In genomic region chr2:93267791-93268190, GRCm38 (mm10) we compare ENCODE assay signal across 10 mouse cellular contexts.
DNase-seq lines count a peak whose midpoint lies in the region; ATAC-seq lines count a peak whose summit lies in the region.
"Had no signal": no experiment of that assay in that cellular context is flagged by ENCODE, and none has a peak within 500 bp of the region (broad histone marks: within the 10 kb centered on the region; RNA-seq: fewer than 3 reads in every experiment).

No protein-coding gene starts in this region.

- no peaks in the 10 kb centered on the region for H3K9me3 ChIP-seq in hindbrain, embryonic 10.5 days
- H3K9me3 ChIP-seq in hindbrain, embryonic 11.5 days (ENCODE audit: control insufficient read depth, low read length) = no peaks in the 10 kb centered on the region
- no peaks in the 10 kb centered on the region for H3K9me3 ChIP-seq in midbrain, embryonic 13.5 days

- whole genome bisulfite sequencing in hindbrain, embryonic 10.5 days = 44% methylated on average over 4 of the region's 4 CpGs
- WGBS in hindbrain, embryonic 11.5 days = 59% methylated on average over 4 of the region's 4 CpGs
- WGBS in midbrain, embryonic 13.5 days = 70% methylated on average over 4 of the region's 4 CpGs

- H3K9ac ChIP-seq in hindbrain, embryonic 11.5 days (ENCODE audit: low read depth, low read length) = no peak overlapping the region
- H3K9ac ChIP-seq in midbrain, embryonic 13.5 days (replicated peaks) = no peak overlapping the region
- H3K9ac ChIP-seq: liver, embryonic 14.5 days had no signal

- ATAC-seq in hindbrain, embryonic 11.5 days (ENCODE audit: low FRiP score) = no peak
- no peak for ATAC-seq in midbrain, embryonic 13.5 days

- peak overlapping the region; percentile 47 for H3K27ac ChIP-seq in hindbrain, embryonic 10.5 days
- no peak overlapping the region for H3K27ac ChIP-seq in hindbrain, embryonic 11.5 days (ENCODE audit: low read depth, low read length)
- peak overlapping the region; percentile 37; the same call in 1 of the 2 replicates for H3K27ac ChIP-seq in midbrain, embryonic 13.5 days
- H3K27ac ChIP-seq: liver, embryonic 14.5 days had no signal

- peak; percentile 28 for DNase-seq in hindbrain, embryonic 10.5 days (ENCODE audit: low spot score)
- DNase-seq in hindbrain, embryonic 11.5 days (ENCODE audit: low spot score) = no peak
- DNase-seq in heart, adult 9 months (ENCODE audit: low spot score in 2 of 2) = peak; percentile 51 to 79
- peak; percentile 40 for DNase-seq in kidney, adult 9 months
- no peak for DNase-seq in right cerebral cortex, postnatal 36 days (ENCODE audit: low spot score in 2 of 2)
- no peak for DNase-seq in yolk sac, embryonic 10.5 days (ENCODE audit: low spot score)
- DNase-seq in cerebellum, postnatal 10 days = no peak
- DNase-seq: retina, postnatal 1 day had no signal

- H3K4me3 ChIP-seq in hindbrain, embryonic 10.5 days = no peak overlapping the region
- no peak overlapping the region for H3K4me3 ChIP-seq in hindbrain, embryonic 11.5 days (ENCODE audit: low read depth, low read length)
- H3K4me3 ChIP-seq in midbrain, embryonic 13.5 days (replicated peaks) = no peak overlapping the region

- peaks cover 68% of the 10 kb centered on the region for H3K4me1 ChIP-seq in hindbrain, embryonic 10.5 days (replicated peaks)
- H3K4me1 ChIP-seq in hindbrain, embryonic 11.5 days (replicated peaks; ENCODE audit: control insufficient read depth, insufficient read depth, low read length) = peaks cover 3% of the 10 kb centered on the region
- peaks cover 44% of the 10 kb centered on the region for H3K4me1 ChIP-seq in midbrain, embryonic 13.5 days (replicated peaks)

- H3K4me2 ChIP-seq in hindbrain, embryonic 11.5 days (replicated peaks; ENCODE audit: low read depth, low read length) = no peak overlapping the region
- no peak overlapping the region for H3K4me2 ChIP-seq in midbrain, embryonic 13.5 days (replicated peaks)

- H3K36me3 ChIP-seq in hindbrain, embryonic 10.5 days = 0 out of 2 replicates have a peak, but pooled peaks cover 8% of the 10 kb centered on the region
- no peaks in the 10 kb centered on the region for H3K36me3 ChIP-seq in hindbrain, embryonic 11.5 days (ENCODE audit: control insufficient read depth, insufficient read depth, low read length)
- H3K36me3 ChIP-seq in midbrain, embryonic 13.5 days = no peaks in the 10 kb centered on the region

- H3K27me3 ChIP-seq in hindbrain, embryonic 10.5 days (ENCODE audit: insufficient read depth, poor library complexity, severe bottlenecking) = no peaks in the 10 kb centered on the region
- no peaks in the 10 kb centered on the region for H3K27me3 ChIP-seq in hindbrain, embryonic 11.5 days (ENCODE audit: control insufficient read depth, insufficient read depth, low read length)
- H3K27me3 ChIP-seq in midbrain, embryonic 13.5 days = no peaks in the 10 kb centered on the region

Comparison
In these comparisons a context has a peak if more than half of its experiments do, and no peak if none do; other contexts are left out.
1. DNase-seq: peak in hindbrain, embryonic 10.5 days (single experiment), heart, adult 9 months (2 of 2) and kidney, adult 9 months (single experiment); none in hindbrain, embryonic 11.5 days (single experiment), right cerebral cortex, postnatal 36 days (0 of 2), yolk sac, embryonic 10.5 days (single experiment) and cerebellum, postnatal 10 days (0 of 2).